Mouse (Mus musculus) lung, postnatal 0 days (tissue): ENCODE data around the gene Ftl1-ps1.

Experiments
- CTCF ChIP-seq: IDR thresholded peaks from 2 replicates; pipeline ENCODE4 v1.5.1; 2016; ENCODE audit warnings: antibody characterized with exemption, mild to moderate bottlenecking
- EP300 ChIP-seq: IDR thresholded peaks from 2 replicates; pipeline ENCODE4 v1.6.1; 2016; ENCODE audit warnings: antibody characterized with exemption, mild to moderate bottlenecking, control low read depth

- TF ChIP-seq CTCF: no peak
- TF ChIP-seq EP300: peak; percentile 11; the same call in 1 of the 2 replicates
These were observed 9.0 kb upstream of the Ftl1-ps1 start, which contains the start of gene Zfp72 for GRCm38 (mm10) chr13:74390371-74390990.
